Mouse (Mus musculus) stomach, embryonic 15.5 days (tissue): ENCODE results near the gene Olfr1358. TPM values are rescaled to one million over a fixed set of nuclear protein-coding genes. Genes with fewer than 3 reads are reported as not detected.

Experiments used
- microRNA-seq: library from miRNA; unstranded; fragments of <30 nt; microRNA quantifications from one replicate; pipeline ENCODE4, GENCODE M21; 2016
- polyA plus RNA-seq: library from polyadenylated mRNA; unstranded; fragments of >200 nt; fragmentation: Nextera tagmentation; extraction: Ambion mirVana; gene quantifications from 2 replicates; pipeline ENCODE4 v1.2.1, GENCODE M21; 2015

The Olfr1358 gene
- polyA plus RNA-seq, 1 experiment from 2014 or later, result not detected

Small RNA genes within 50 kb of the gene (microRNA-seq; reads per million reads assigned to microRNA genes)
- gene Gm27541, result not detected

Other genes starting within 250 kb of the Olfr1358 start
- 60.7 and 68.0 TPM in 2 replicates for gene Agpat3, start 164.9 kb upstream of the Olfr1358 start, polyA plus RNA-seq
- 289 and 316 TPM in 2 replicates for gene Rrp1, start 104.4 kb upstream of the Olfr1358 start, polyA plus RNA-seq
- gene Cstb, start 91.8 kb upstream of the Olfr1358 start, polyA plus RNA-seq, result 348 and 423 TPM in 2 replicates
- gene Pdxk, start 52.5 kb upstream of the Olfr1358 start, polyA plus RNA-seq, result 11.8 and 14.3 TPM in 2 replicates
- gene Ilvbl, start 56.9 kb downstream of the Olfr1358 start, polyA plus RNA-seq, result 52.8 and 55.7 TPM in 2 replicates
- 13.1 and 13.2 TPM in 2 replicates for gene Syde1, start 74.5 kb downstream of the Olfr1358 start, polyA plus RNA-seq
- gene Olfr1357, start 100.6 kb downstream of the Olfr1358 start, polyA plus RNA-seq, result not detected in 2 replicates
- 0.54 and 0.77 TPM in 2 replicates for gene Casp14, start 200.9 kb downstream of the Olfr1358 start, polyA plus RNA-seq
- not detected in 2 replicates for gene Ccdc105, start 235.6 kb downstream of the Olfr1358 start, polyA plus RNA-seq